Mouse (Mus musculus): ENCODE data around the gene Dusp15. TPM values are rescaled to one million over a fixed set of nuclear protein-coding genes. Genes with fewer than 3 reads are reported as not detected.

Gene Dusp15
- polyA plus RNA-seq, 1 experiment from 2014 or later: 11.0 TPM

GRCm38 (mm10) chr2:152926896-152927295 is 24.6 kb downstream of the Dusp15 start:
- Histone ChIP-seq H3K4me3 (replicated peaks; ENCODE audit: low read length) (no peak overlapping the region), H3K27me3 (ENCODE audit: control insufficient read depth, insufficient read depth, low read length) (no peaks in the 10 kb centered on the region), H3K4me2 (replicated peaks) (no peak overlapping the region), H3K36me3 (replicated peaks; ENCODE audit: control insufficient read depth, insufficient read depth) (no peaks in the 10 kb centered on the region), H3K9ac (no peak overlapping the region), H3K4me1 (replicated peaks; ENCODE audit: control insufficient read depth, insufficient read depth, low read length) (no peaks in the 10 kb centered on the region), H3K27ac (no peak overlapping the region), H3K9me3 (ENCODE audit: control insufficient read depth, low read length) (no peaks in the 10 kb centered on the region)
- ATAC-seq (ENCODE audit: low FRiP score) (no peak), DNase-seq (ENCODE audit: low spot score) (no peak)
- 73% methylated on average over 9 of the region's 9 CpGs for WGBS

DNA sequence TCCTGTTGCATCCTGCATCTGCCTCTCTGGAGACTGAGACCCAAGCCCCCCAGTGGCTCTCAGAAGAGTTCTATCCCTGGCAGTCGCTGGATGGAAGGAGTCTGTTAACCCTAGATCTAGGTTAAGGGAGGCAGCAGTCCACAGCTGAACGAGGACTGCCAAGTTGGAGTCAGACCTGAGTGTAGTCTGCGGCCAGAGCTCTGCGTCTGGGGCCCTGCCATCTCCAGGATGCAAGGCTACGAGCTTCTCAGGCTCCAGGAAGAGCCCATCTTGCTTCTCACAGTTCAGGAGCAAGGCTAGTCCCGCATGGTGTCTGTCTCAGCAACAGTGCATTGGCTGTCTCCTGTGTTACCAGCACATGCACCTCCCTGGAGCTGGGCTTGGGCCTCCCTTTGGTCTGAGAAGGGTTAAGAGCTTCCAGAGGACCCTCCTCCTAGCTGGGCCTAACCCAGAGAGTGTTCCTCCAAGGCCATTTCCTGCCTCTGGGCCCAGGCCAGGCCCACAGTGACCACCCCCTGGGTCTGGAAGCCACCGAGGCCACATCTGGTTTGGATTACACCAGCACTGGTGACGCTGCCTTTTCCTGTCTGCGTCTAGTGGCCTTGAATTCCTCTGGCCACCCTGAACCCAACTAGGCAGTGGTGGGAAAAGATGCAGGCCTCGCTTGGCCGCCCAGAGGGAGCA is 26.2 kb downstream of the Dusp15 start:
- no peak overlapping the region for H3K4me2 ChIP-seq (replicated peaks)
- H3K36me3 ChIP-seq (replicated peaks; ENCODE audit: control insufficient read depth, insufficient read depth): no peaks in the 10 kb centered on the region
- WGBS: 75% methylated on average over 11 of the region's 11 CpGs
- H3K9ac ChIP-seq: no peak overlapping the region
- H3K9me3 ChIP-seq (ENCODE audit: control insufficient read depth, low read length): no peaks in the 10 kb centered on the region
- no peak overlapping the region for H3K27ac ChIP-seq
- no peaks in the 10 kb centered on the region for H3K4me1 ChIP-seq (replicated peaks; ENCODE audit: control insufficient read depth, insufficient read depth, low read length)
- no peak overlapping the region for H3K4me3 ChIP-seq (replicated peaks; ENCODE audit: low read length)
- H3K27me3 ChIP-seq (ENCODE audit: control insufficient read depth, insufficient read depth, low read length): no peaks in the 10 kb centered on the region
- ATAC-seq (ENCODE audit: low FRiP score) (no peak), DNase-seq (ENCODE audit: low spot score) (no peak)

DNA sequence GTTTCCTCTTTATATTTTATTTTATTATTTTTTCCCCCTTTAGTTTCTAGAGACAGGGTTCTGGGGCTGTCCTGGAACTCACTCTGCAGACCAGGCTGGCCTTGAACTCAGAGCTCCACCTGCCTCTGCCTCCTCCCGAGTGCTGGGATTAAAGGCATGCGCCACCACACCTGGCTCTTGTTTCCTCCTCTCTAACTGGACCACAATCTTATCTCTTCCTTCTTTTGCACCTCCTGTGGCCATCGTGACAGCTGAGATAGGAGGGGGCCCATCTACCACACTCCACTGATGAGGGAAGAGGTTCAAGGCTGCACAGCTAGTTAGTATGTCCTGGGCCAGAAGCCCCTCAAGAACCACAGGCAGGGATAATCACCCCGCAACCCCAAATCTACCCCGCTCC is 27.0 kb downstream of the Dusp15 start:
- no peak overlapping the region for H3K27ac ChIP-seq
- H3K4me2 ChIP-seq (replicated peaks): no peak overlapping the region
- H3K9ac ChIP-seq: no peak overlapping the region
- ATAC-seq (ENCODE audit: low FRiP score) (no peak), DNase-seq (ENCODE audit: low spot score) (no peak)
- H3K9me3 ChIP-seq (ENCODE audit: control insufficient read depth, low read length): no peaks in the 10 kb centered on the region
- H3K4me1 ChIP-seq (replicated peaks; ENCODE audit: control insufficient read depth, insufficient read depth, low read length): no peaks in the 10 kb centered on the region
- H3K27me3 ChIP-seq (ENCODE audit: control insufficient read depth, insufficient read depth, low read length): no peaks in the 10 kb centered on the region
- 89% methylated on average over 5 of the region's 5 CpGs for WGBS
- H3K4me3 ChIP-seq (replicated peaks; ENCODE audit: low read length): no peak overlapping the region
- H3K36me3 ChIP-seq (replicated peaks; ENCODE audit: control insufficient read depth, insufficient read depth): no peaks in the 10 kb centered on the region

DNA sequence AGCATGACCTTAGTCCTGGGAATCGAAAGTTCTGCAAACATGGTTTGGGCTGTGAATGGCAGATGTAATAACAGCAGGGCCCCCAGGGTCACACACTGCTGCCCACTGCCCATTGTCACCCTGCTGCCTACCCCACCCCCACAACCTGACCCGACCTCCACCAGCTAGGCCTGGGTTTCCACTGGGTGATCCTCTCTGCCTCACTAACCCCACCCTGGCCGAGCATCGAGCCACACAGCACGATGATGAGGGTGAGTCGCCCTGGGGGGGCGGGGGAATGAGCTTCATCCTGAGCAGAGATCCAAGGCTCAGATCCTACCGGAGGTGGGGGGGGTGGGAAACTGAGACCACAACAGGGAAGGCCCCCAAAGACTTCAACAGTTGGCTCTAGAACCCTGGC is 27.4 kb downstream of the Dusp15 start:
- Histone ChIP-seq H3K27ac (no peak overlapping the region), H3K4me1 (replicated peaks; ENCODE audit: control insufficient read depth, insufficient read depth, low read length) (no peaks in the 10 kb centered on the region), H3K9me3 (ENCODE audit: control insufficient read depth, low read length) (no peaks in the 10 kb centered on the region), H3K4me2 (replicated peaks) (no peak overlapping the region), H3K4me3 (replicated peaks; ENCODE audit: low read length) (no peak overlapping the region), H3K9ac (no peak overlapping the region), H3K36me3 (replicated peaks; ENCODE audit: control insufficient read depth, insufficient read depth) (no peaks in the 10 kb centered on the region), H3K27me3 (ENCODE audit: control insufficient read depth, insufficient read depth, low read length) (no peaks in the 10 kb centered on the region)
- DNase-seq (ENCODE audit: low spot score) (no peak), ATAC-seq (ENCODE audit: low FRiP score) (no peak)
- WGBS: 49% methylated on average over 8 of the region's 8 CpGs

GRCm38 (mm10) chr2:152923621-152924020 is 27.9 kb downstream of the Dusp15 start:
- Histone ChIP-seq H3K4me3 (replicated peaks; ENCODE audit: low read length) (no peak overlapping the region), H3K36me3 (replicated peaks; ENCODE audit: control insufficient read depth, insufficient read depth) (no peaks in the 10 kb centered on the region), H3K4me1 (replicated peaks; ENCODE audit: control insufficient read depth, insufficient read depth, low read length) (no peaks in the 10 kb centered on the region), H3K27ac (no peak overlapping the region), H3K9me3 (ENCODE audit: control insufficient read depth, low read length) (no peaks in the 10 kb centered on the region), H3K9ac (no peak overlapping the region), H3K27me3 (ENCODE audit: control insufficient read depth, insufficient read depth, low read length) (no peaks in the 10 kb centered on the region), H3K4me2 (replicated peaks) (no peak overlapping the region)
- ATAC-seq (ENCODE audit: low FRiP score) (no peak), DNase-seq (ENCODE audit: low spot score) (no peak)
- WGBS: 62% methylated on average over 3 of the region's 3 CpGs

GRCm38 (mm10) chr2:152922376-152922775 is 29.1 kb downstream of the Dusp15 start:
- H3K9me3 ChIP-seq (ENCODE audit: control insufficient read depth, low read length): no peaks in the 10 kb centered on the region
- no peak overlapping the region for H3K4me2 ChIP-seq (replicated peaks)
- H3K27ac ChIP-seq: no peak overlapping the region
- 30% methylated on average over 6 of the region's 7 CpGs for WGBS
- H3K4me3 ChIP-seq (replicated peaks; ENCODE audit: low read length): no peak overlapping the region
- H3K27me3 ChIP-seq (ENCODE audit: control insufficient read depth, insufficient read depth, low read length): no peaks in the 10 kb centered on the region
- H3K36me3 ChIP-seq (replicated peaks; ENCODE audit: control insufficient read depth, insufficient read depth): no peaks in the 10 kb centered on the region
- H3K4me1 ChIP-seq (replicated peaks; ENCODE audit: control insufficient read depth, insufficient read depth, low read length): no peaks in the 10 kb centered on the region
- no peak; the same call in 1 of the 2 replicates for ATAC-seq (ENCODE audit: low FRiP score)
- no peak overlapping the region for H3K9ac ChIP-seq
- no peak for DNase-seq (ENCODE audit: low spot score)

DNA sequence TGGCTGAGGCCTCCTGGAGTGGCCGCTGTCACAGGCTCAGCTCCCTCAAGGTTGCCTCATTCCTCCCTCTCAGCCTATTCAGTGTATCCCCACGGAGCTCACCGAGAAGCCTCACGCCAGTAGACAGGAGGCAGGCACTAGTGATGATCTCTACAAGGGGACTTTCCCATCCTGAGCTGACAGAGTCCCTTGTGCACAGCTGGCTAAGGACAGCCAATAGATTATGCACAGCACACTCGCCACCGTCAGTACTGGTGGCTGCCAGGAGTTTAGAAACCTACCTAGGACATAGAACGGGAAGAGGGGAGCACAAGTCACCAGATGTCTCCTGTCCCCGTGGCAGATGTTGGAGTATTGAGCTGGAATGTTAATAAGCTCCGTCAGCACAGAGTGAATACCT is 33.8 kb downstream of the Dusp15 start:
- Histone ChIP-seq H3K36me3 (replicated peaks; ENCODE audit: control insufficient read depth, insufficient read depth) (no peaks in the 10 kb centered on the region), H3K4me3 (replicated peaks; ENCODE audit: low read length) (no peak overlapping the region), H3K4me2 (replicated peaks) (no peak overlapping the region), H3K27me3 (ENCODE audit: control insufficient read depth, insufficient read depth, low read length) (peaks cover 13% of the 10 kb centered on the region), H3K9me3 (ENCODE audit: control insufficient read depth, low read length) (no peaks in the 10 kb centered on the region), H3K4me1 (replicated peaks; ENCODE audit: control insufficient read depth, insufficient read depth, low read length) (no peaks in the 10 kb centered on the region), H3K27ac (no peak overlapping the region), H3K9ac (no peak overlapping the region)
- 51% methylated on average over 9 of the region's 9 CpGs for WGBS
- DNase-seq (ENCODE audit: low spot score) (no peak), ATAC-seq (ENCODE audit: low FRiP score) (no peak)

DNA sequence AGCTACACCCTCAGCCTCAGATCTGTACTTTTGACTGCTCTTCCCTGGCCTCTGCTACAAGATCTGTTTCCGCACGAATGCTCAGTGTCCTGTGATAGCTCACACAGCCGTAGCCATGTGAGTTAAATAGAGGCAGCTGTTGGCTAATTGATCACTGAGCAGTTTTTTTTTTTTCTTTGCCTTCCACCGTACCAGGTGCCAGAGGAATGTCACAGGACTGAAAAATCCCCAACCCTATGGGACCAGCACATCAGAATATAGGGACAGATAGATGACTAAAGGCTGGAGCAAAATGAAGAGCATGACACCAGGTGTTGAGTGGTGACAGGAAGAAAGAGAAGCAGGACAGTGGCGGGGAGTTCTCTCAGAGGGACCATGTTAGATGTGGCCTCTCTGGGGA is 35.4 kb downstream of the Dusp15 start:
- Histone ChIP-seq H3K4me3 (replicated peaks; ENCODE audit: low read length) (no peak overlapping the region), H3K9ac (no peak overlapping the region), H3K9me3 (ENCODE audit: control insufficient read depth, low read length) (no peaks in the 10 kb centered on the region), H3K4me2 (replicated peaks) (no peak overlapping the region), H3K27ac (no peak overlapping the region), H3K4me1 (replicated peaks; ENCODE audit: control insufficient read depth, insufficient read depth, low read length) (no peaks in the 10 kb centered on the region), H3K27me3 (ENCODE audit: control insufficient read depth, insufficient read depth, low read length) (peaks cover 28% of the 10 kb centered on the region), H3K36me3 (replicated peaks; ENCODE audit: control insufficient read depth, insufficient read depth) (no peaks in the 10 kb centered on the region)
- WGBS: 52% methylated on average over 5 of the region's 5 CpGs
- no peak for ATAC-seq (ENCODE audit: low FRiP score)
- no peak for DNase-seq (ENCODE audit: low spot score)

GRCm38 (mm10) chr2:152915453-152915852 is 36.0 kb downstream of the Dusp15 start:
- ATAC-seq (ENCODE audit: low FRiP score) (no peak), DNase-seq (ENCODE audit: low spot score) (no peak)
- Histone ChIP-seq H3K9me3 (ENCODE audit: control insufficient read depth, low read length) (no peaks in the 10 kb centered on the region), H3K4me1 (replicated peaks; ENCODE audit: control insufficient read depth, insufficient read depth, low read length) (no peaks in the 10 kb centered on the region), H3K27me3 (ENCODE audit: control insufficient read depth, insufficient read depth, low read length) (peaks cover 35% of the 10 kb centered on the region), H3K27ac (no peak overlapping the region), H3K4me3 (replicated peaks; ENCODE audit: low read length) (no peak overlapping the region), H3K9ac (no peak overlapping the region), H3K4me2 (replicated peaks) (no peak overlapping the region), H3K36me3 (replicated peaks; ENCODE audit: control insufficient read depth, insufficient read depth) (no peaks in the 10 kb centered on the region)
- WGBS: 73% methylated on average over 4 of the region's 4 CpGs

Data from hindbrain, embryonic 14.5 days (tissue).